Mouse (Mus musculus) embryonic fibroblast, embryonic 13.5 days (primary cell): ENCODE measurements around the gene Trim13. TPM values are rescaled to one million over a fixed set of nuclear protein-coding genes. Genes with fewer than 3 reads are reported as not detected.
A peak's percentile ranks its signal among the peaks of the same experiment; 100 is the strongest.
"Not testable (repeated sequence)": the region's sequence is repeated elsewhere in the genome, so short reads cannot be mapped to it uniquely, and the experiment has no call there.

Experiments used
- H3K27ac ChIP-seq: 2 replicates; pipeline ENCODE4 v1.5.1; 2012; ENCODE audit warnings: low read length, control low read depth, inconsistent platforms; ENCODE audit not compliant: insufficient read depth
- H3K4me1 ChIP-seq: 2 replicates; pipeline ENCODE4 v1.6.1; 2011; ENCODE audit warnings: low read length; ENCODE audit not compliant: control insufficient read depth, insufficient read depth
- H3K4me3 ChIP-seq: 2 replicates; pipeline ENCODE4 v1.5.1; 2011; ENCODE audit warnings: mild to moderate bottlenecking, control low read depth, low read length; ENCODE audit not compliant: insufficient read depth
- CTCF ChIP-seq: IDR thresholded peaks from 2 replicates; pipeline ENCODE4 v1.5.1; 2011; ENCODE audit warnings: mild to moderate bottlenecking, control low read depth, low read length, moderate library complexity, borderline replicate concordance; ENCODE audit not compliant: insufficient read depth
- POLR2A ChIP-seq: IDR thresholded peaks from 2 replicates; pipeline ENCODE4 v1.6.1; 2011; ENCODE audit warnings: low read depth, mild to moderate bottlenecking, control low read depth, low read length, moderate library complexity
- polyA plus RNA-seq: library from polyadenylated mRNA; stranded (reverse); fragments of >200 nt; gene quantifications from 2 replicates; pipeline ENCODE4 v1.2.4, GENCODE M21; 2011; ENCODE audit warnings: low read depth; ENCODE audit not compliant: missing spikeins, insufficient read length

Trim13 gene
- polyA plus RNA-seq, 1 experiment, result 15.3 TPM

DNA sequence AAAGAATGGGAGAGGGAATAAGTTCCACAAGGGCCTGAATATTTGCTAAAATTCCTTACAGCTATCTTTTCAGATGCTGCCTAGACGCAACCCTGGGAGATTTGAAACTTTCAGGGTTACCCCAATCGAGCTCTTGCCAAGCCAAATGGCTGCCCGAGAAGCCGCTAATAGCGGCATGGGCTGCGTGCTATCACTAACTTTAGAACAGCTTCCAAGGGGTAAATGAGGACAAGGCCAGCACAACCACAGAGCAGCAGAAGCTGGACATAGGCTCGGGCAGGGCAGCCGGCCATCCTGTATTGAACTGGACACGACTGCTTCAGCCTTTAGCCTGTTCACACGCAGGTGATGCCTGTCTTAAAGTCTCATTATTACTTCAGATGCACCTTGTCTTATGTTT, 23.0 kb upstream of the Trim13 start:
- no peaks in the 10 kb centered on the region for H3K4me1 ChIP-seq
- H3K27ac ChIP-seq, result no peak overlapping the region
- no peak overlapping the region for H3K4me3 ChIP-seq
- TF ChIP-seq CTCF, result no peak
- no peak for TF ChIP-seq POLR2A

DNA sequence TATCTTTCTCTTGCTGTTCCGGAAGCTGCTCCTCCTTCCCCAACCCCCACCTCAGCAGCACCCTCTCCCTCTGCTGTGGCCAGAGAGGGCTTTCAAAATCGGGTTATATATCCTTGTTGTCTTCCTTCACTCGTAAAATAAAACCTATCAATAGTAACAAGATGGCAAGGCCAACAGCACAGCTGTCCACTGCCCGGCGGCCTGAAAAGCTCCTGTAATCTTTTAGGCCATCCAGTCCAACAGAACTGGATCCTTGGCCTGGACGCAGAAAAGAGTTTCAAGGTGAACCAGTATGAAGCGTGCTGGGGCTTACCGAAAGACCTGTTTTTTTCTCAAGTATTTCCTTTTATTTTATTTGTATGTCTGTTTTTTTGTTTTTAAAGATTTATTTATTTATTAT, 22.1 kb upstream of the Trim13 start:
- H3K4me3 ChIP-seq, result no peak overlapping the region
- no peak for TF ChIP-seq CTCF

DNA sequence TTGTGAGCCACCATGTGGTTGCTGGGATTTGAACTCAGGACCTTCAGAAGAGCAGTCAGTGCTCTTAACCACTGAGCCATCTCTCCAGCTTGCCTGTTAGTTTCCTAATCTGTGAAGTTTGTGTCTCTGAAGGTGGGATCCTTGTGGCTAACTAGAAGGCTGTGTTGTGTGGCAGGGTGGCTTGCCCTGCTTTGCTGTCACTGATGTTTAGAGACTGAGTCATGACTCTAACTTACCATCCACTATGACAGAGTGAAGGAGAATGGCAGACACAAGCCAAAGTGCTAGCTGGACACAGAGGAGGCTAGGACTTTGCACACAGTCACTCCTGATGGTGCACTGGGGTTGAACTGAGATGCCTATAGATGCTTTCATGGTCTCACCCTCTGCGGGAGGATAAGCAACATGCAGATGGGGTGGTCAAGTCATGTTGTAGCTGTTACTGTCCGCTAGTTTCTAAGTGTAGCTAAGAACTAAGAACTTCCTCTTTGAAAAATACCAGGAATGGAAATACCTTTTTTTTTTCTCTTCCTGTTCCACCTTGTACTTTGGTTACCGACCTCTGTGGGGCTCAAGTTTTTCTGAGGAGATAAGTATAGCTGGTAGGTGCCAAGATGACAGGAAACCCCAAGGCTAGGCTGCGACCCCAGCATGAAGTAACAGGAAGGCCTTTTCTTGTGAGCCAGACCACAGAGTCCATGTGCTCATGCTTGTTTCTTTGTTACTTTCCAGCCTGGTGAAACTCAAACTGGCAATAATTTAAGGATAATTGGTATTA, 8.6 kb upstream of the Trim13 start:
- no peak overlapping the region for H3K4me3 ChIP-seq
- no peaks in the 10 kb centered on the region for H3K4me1 ChIP-seq
- TF ChIP-seq POLR2A (no peak), CTCF (no peak)
- H3K27ac ChIP-seq, result no peak overlapping the region

More for the DNA sequence above, 22.1 kb upstream of the Trim13 start:
- Histone ChIP-seq H3K27ac (no peak overlapping the region), H3K4me1 (no peaks in the 10 kb centered on the region)

GRCm38 (mm10) chr14:61596719-61597426, 1.2 kb upstream of the Trim13 start:
- TF ChIP-seq POLR2A (no peak), CTCF (no peak)
- Histone ChIP-seq H3K4me3 (no peak overlapping the region), H3K4me1 (peaks cover 3% of the 10 kb centered on the region; the same call in 1 of the 2 replicates), H3K27ac (no peak overlapping the region)

DNA sequence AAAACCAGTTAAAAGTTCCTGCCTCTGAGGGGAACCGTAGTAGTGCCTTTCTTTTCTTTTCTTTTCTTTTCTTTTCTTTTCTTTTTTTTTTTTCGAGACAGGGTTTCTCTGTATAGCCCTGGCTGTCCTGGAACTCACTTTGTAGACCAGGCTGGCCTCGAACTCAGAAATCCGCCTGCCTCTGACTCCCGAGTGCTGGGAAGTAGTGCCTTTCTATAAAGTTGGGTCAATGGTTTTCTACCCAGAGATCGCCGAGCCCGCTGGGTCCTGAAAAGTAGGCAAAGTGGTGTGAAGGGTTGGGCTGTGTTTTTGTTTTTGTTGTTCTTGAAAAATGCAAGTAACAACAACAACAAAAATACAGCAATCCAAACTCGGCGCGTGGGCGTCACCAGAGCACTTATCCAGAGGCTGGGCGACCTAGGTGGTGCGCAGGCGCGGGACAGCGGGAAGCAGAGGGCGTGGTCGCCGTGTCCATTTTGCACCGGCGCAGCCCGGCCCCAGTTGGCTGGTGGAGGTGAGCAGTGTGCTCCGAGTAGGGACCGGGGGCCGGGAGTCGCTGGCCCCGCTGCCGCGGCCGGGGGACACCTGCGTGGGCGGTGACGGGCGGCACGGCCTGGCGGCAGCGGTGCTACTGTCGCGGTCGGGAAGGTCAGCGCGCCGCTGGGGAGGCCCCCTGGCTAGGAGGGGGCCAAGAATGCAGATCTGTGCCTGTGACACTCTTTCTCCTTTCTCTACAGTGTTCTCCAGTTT, 1.2 kb downstream of the Trim13 start:
- H3K4me3 ChIP-seq, result peak overlapping the region; percentile 84
- peak; percentile 72 for TF ChIP-seq POLR2A
- no peak for TF ChIP-seq CTCF

GRCm38 (mm10) chr14:61601348-61601747, 3.3 kb downstream of the Trim13 start:
- no peak overlapping the region for H3K27ac ChIP-seq
- H3K4me3 ChIP-seq, result no peak overlapping the region
- peaks cover 3% of the 10 kb centered on the region; the same call in 1 of the 2 replicates for H3K4me1 ChIP-seq
- TF ChIP-seq POLR2A, result no peak
- no peak for TF ChIP-seq CTCF

More for the DNA sequence above, 1.2 kb downstream of the Trim13 start:
- Histone ChIP-seq H3K4me1 (peaks cover 3% of the 10 kb centered on the region; the same call in 1 of the 2 replicates), H3K27ac (no peak overlapping the region)

DNA sequence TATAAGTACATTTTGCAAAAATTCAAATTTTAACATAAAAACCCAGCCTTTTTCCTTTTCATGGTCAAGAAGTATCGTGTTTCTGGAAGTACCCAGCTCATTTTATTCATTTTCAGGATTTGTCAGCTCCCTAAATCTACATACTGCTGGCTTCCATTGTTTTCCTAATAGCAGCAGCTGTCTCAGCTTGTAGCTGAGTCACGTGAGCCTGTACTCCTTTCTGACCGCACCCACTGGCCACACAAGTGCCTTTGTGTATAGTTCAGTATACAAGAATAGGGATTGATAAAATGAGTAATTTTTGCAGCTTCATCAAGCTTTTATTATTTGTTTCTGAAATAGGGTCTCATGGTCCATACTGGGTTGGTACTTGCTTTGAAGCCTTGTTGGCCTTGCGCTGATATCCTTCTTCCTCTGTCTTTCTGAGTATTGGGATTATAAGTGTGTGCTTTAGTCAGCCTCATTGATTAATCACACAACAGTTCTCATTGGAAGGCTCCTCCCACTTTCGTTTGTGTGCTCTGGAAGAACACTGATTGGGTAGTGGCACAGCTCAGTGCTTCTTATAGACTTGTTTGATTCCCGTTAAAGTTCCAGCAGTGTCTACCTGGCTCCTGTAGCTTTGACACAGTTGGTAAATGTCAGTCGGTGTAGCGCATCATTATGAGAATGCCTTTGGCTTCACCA, 5.2 kb downstream of the Trim13 start:
- Histone ChIP-seq H3K4me3 (no peak overlapping the region), H3K4me1 (peaks cover 6% of the 10 kb centered on the region; the same call in 1 of the 2 replicates), H3K27ac (no peak overlapping the region)
- TF ChIP-seq CTCF, result no peak

DNA sequence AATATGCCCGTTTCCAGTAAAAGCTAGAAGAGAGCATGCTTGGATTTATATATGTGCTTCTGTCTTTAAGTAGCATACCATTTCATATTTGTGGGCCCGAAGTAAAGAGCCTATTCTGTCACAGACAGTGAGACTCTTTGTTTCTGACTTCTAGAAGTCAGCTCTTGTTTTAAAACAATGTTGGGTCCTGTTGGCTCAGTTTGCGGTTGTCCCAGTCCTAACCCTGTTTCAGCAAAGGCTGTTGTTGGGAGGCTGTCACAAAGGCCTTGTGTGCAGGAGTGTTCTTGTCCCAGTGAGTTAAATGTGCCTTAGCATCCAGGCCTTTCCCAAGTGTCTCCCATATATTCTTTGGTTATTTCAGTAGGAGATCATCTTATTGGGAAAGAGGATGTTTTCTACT, 6.0 kb downstream of the Trim13 start:
- TF ChIP-seq CTCF (no peak), POLR2A (no peak)
- Histone ChIP-seq H3K27ac (no peak overlapping the region), H3K4me3 (no peak overlapping the region), H3K4me1 (peaks cover 6% of the 10 kb centered on the region; the same call in 1 of the 2 replicates)

DNA sequence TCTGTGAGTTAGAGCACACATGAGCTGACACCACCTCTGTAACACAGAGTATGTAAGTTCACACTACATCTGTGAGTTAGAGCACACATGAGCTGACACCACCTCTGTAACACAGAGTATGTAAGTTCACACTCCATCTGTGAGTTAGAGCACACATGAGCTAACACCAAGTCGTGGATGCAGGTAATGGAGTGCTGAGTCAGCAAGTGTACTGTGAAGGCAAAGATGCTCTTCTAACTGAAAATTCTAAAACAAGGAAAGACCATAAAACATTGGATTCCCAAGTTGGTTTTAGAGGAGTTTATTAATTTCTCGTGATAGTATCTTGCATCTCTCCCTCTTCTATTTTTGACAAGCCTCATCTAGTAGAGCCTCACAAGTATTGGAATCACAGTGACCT, 8.0 kb downstream of the Trim13 start:
- not testable (repeated sequence) for H3K4me3 ChIP-seq, H3K4me1 ChIP-seq, H3K27ac ChIP-seq
